Mouse (Mus musculus) ES-E14 (cell line): ENCODE data around the gene Cdc123.

Experiments used
- CHD2 ChIP-seq: IDR thresholded peaks from 2 replicates; pipeline ENCODE4 v1.6.1; 2014; ENCODE audit warnings: mild to moderate bottlenecking, low read depth, low read length, inconsistent platforms
- MAFK ChIP-seq: IDR thresholded peaks from 2 replicates; pipeline ENCODE4 v1.6.1; 2014; ENCODE audit warnings: mild to moderate bottlenecking, low read depth, low read length, inconsistent platforms; ENCODE audit not compliant: insufficient read depth
- ZC3H11A ChIP-seq: IDR thresholded peaks from 2 replicates; pipeline ENCODE4 v1.6.1; 2012; ENCODE audit warnings: low read depth, mild to moderate bottlenecking, inconsistent platforms, low read length, borderline replicate concordance
- ZNF384 ChIP-seq: IDR thresholded peaks from 2 replicates; pipeline ENCODE4 v1.6.1; 2012; ENCODE audit warnings: low read depth, low read length, inconsistent platforms

- TF ChIP-seq ZNF384 (no peak), CHD2 (no peak), ZC3H11A (no peak), MAFK (no peak)
These were observed 46.9 kb downstream of the Cdc123 start for GRCm38 (mm10) chr2:5797816-5798672.
